Mouse (Mus musculus) T-helper 2 cell (primary cell): ENCODE measurements around the gene Kcnv2.

ENCODE experiments used
- in situ Hi-C: fragments of 300-600 bp; cut with MboI, MseI; formaldehyde crosslinking; loops from one replicate; pipeline ENCODE4 v1.15.1; 2025; ENCODE audit warnings: high pct_unique_total_duplicates

Kcnv2 gene

DNA sequence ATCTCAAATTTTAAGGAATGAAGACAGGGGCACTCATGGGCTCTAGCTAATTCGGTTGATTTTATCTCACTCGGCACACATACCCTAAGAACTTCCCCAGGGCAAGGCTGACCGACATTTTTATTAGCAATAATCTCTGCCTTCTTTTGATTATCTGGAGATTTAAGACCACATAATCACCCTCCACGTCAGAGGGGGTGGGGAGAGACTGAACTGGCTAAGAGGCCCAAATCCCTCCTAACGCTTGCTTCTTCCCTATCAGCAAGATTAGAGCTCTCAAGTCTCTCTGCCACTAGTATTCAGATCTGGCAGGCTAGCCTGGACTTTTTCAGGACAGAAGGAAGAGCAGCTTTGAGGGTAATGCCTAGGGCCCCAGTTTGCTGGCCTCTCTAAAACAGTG lies at the start of gene Kcnv2:
Kcnv2 (plus strand) TSS at position 308 of the 400 bp plus-strand sequence.
- in situ Hi-C loops, result no loop called here

DNA sequence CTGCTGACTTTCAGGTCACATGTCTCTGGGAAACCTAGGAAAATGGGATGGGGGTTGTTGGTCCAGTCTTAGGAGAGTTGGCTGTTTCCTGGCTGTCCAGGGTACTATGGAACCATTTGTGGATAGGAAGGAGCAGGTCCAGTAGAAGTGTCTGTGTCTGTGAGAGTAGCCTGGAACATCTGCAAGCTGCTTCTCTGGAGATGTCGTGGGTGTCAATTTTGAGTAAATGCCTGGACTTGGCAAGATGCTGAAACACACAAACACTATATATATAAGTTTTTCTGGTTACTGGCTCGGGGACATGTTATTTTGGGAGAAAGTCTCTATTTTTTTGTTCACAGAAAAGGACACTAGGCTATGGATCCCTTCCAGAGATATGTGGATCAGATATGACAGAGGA lies 49.0 kb upstream of the Kcnv2 start:
- in situ Hi-C loops, result no loop called here

GRCm38 (mm10) chr19:27274382-27274781 lies 48.0 kb upstream of the Kcnv2 start:
- in situ Hi-C loops, result no loop called here

GRCm38 (mm10) chr19:27279174-27279573 lies 43.2 kb upstream of the Kcnv2 start:
- in situ Hi-C loops, result no loop called here

DNA sequence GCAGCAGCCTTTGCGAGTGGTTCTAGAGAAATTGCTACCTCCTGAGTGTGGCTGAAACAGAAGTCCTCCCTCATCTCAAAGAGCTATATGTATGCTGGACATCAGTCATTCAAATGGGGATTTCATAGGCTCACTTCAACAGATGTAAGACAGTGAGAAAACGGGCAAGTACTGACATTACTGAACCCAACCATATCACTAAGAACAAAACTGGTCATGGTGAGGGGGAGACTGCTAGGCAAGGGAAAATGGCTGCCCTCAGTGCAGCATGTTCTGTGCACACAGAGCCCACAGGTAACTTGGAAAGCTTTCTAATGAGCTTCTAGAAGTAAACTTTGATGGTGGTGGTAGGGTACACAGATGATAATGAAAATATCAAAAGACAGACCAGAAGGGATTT lies 12.3 kb upstream of the Kcnv2 start:
- in situ Hi-C loops, result no loop called here

- in situ Hi-C loops, result no loop called here
These were observed 11.1 kb upstream of the Kcnv2 start for GRCm38 (mm10) chr19:27311311-27311710.

GRCm38 (mm10) chr19:27312266-27313079 lies 9.9 kb upstream of the Kcnv2 start:
- in situ Hi-C loops, result no loop called here

DNA sequence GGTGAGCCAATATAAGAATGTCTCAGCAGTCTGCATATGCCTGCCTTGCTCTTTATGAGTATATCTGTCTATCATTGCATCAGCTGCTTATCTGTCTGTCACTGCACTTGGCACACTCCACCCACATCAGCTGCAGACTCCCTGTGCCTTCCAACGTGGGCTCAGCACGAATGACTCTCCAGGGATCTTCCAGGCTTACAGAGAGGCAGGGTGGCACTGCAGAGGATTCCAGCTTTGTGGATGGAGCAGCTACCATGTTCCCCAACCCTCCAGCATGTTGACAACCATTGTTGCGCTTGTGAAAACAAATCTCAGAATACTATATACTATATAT lies 9.3 kb upstream of the Kcnv2 start:
- in situ Hi-C loops, result no loop called here

GRCm38 (mm10) chr19:27316313-27317258 lies 5.8 kb upstream of the Kcnv2 start:
- in situ Hi-C loops, result no loop called here

- in situ Hi-C loops, result no loop called here
These were observed 5.1 kb upstream of the Kcnv2 start for GRCm38 (mm10) chr19:27317337-27317736.

GRCm38 (mm10) chr19:27322911-27323627 lies 681 bp downstream of the Kcnv2 start:
- in situ Hi-C loops, result no loop called here

DNA sequence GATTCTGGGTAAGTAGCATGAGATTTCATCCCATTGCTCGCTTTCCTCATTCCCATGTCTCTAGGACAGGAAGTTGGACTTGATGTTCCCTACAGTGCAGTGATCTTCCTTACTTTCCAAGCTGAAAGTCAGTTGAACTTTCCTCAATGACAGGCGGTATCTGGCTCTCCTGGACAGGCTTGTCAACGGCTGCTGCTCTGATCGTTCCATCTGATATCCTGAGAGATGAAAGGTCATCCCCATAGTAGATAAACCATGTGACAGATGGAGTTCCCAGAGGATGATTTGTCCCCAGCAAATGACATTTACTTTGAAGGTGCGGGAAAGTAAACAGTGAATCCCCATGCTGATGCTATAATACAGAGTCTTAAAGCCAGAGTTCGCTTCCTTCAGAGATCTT lies 3.2 kb downstream of the Kcnv2 start:
- in situ Hi-C loops, result no loop called here

- in situ Hi-C loops, result no loop called here
These were observed 5.2 kb downstream of the Kcnv2 start for GRCm38 (mm10) chr19:27327569-27327968.

- in situ Hi-C loops, result no loop called here
These were observed 5.8 kb downstream of the Kcnv2 start for GRCm38 (mm10) chr19:27328166-27328565.

- in situ Hi-C loops, result no loop called here
These were observed 6.3 kb downstream of the Kcnv2 start for GRCm38 (mm10) chr19:27328644-27329043.

DNA sequence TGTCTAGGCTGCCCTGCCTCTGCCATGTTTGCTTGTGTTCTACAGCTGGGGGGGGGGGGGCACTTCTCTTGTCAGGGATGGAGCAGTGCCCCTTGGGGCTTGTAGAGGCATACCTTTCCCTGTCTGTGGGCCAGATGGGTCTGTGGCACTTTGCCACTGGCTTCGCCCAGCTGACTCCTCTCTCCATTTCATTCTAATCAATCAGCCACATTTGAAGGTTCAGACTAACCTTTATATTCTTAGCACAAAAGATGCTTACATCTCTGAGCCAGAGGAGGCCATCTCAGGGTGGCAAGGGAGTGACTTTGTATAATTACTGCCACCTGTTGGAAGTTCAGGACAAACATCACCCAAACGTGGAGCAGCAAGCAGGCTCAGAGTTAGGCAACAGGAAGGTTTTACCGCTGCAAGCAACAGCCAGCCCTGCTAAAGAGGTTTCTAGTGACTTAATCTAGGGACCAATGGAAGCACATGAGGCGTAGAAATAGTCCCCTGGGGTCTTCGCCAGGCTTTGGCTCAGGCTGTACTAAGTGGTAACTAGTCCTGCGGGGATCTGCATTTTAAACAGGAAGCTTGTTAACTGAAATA lies 9.9 kb downstream of the Kcnv2 start:
- in situ Hi-C loops, result no loop called here

GRCm38 (mm10) chr19:27336126-27336917 lies 13.9 kb downstream of the Kcnv2 start:
- in situ Hi-C loops, result no loop called here

DNA sequence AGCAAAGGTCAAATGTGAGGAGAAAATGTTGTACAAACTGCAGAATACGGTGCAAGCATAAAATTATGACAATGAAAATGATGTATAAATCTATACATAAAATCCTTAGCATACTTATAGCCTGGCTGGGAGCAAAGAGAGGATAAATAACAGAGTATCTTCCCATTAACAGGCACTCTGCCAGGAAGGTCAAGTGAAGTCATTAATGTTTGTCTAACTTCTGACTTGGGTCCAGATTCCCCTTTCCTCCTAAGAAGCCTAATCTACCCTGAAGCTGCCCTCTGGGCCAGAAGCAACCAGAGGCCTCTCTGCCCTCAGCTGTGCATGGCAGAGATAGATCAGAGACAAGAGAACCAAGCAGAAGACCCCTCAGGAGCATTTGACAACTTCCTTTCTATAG lies 24.1 kb downstream of the Kcnv2 start:
- in situ Hi-C loops, result loop anchor here (10.0 kb wide), 1 partner anchor 1642 kb away; no protein-coding TSS in a partner anchor

DNA sequence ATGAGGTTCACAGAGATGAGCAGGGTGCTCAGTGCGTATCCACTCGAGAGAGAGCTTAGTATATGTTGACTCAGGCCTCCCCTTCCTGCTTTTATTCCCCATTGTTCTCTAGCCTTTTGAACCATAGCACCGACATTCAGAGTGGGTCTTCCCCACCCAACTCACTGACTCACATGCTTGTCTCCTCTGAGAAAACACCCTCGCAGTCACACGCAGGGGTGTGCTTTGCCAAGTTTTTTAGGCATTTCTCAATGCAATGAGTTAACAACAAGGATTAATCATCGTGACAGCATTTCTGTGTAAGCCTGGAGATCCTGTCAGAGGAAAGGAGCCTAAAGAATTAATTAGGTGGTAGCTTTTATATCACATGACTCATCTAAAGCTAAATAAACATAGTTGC lies 29.3 kb downstream of the Kcnv2 start:
- in situ Hi-C loops, result no loop called here

DNA sequence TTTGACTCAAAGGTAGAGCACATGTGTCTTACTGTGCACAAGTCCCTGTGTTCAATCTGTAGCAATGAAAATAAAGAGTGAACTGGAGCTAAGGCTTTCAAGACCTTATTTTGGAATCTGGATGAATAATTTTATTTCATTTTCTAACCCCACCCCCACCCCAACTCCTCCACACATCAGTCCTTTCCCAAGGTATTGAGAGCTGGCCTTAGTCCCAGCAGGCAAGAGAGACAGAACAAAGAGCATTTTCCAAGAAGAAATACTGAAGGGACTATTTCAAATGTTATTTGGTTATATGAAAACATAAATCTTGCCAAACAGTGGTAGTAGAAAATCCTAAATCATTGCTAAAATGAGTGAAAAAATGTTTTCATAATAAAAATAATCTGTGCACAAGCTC lies 38.0 kb downstream of the Kcnv2 start:
- in situ Hi-C loops, result loop anchor here (10.0 kb wide), 1 partner anchor 1816 kb away; no protein-coding TSS in a partner anchor

GRCm38 (mm10) chr19:27363891-27364290 lies 41.5 kb downstream of the Kcnv2 start:
- in situ Hi-C loops, result loop anchor here (10.0 kb wide), 1 partner anchor 1819 kb away; no protein-coding TSS in a partner anchor
